Mouse (Mus musculus) thymus, postnatal 25 days (tissue): ENCODE measurements around the gene Clec11a.
A peak's percentile ranks its signal among the peaks of the same experiment; 100 is the strongest.

Source experiments
- DNase-seq: peaks from one replicate; pipeline ENCODE4 v3.0.0; 2022

Gene Clec11a

GRCm38 (mm10) chr7:44275546-44275945 lies 31.2 kb downstream of the Clec11a start:
- no peak for DNase-seq

GRCm38 (mm10) chr7:44274096-44274495 lies 32.6 kb downstream of the Clec11a start:
- no peak for DNase-seq

- no peak for DNase-seq
Observed at GRCm38 (mm10) chr7:44273446-44273845, 33.3 kb downstream of the Clec11a start.

GRCm38 (mm10) chr7:44272546-44272945 lies 34.2 kb downstream of the Clec11a start:
- no peak for DNase-seq

DNA sequence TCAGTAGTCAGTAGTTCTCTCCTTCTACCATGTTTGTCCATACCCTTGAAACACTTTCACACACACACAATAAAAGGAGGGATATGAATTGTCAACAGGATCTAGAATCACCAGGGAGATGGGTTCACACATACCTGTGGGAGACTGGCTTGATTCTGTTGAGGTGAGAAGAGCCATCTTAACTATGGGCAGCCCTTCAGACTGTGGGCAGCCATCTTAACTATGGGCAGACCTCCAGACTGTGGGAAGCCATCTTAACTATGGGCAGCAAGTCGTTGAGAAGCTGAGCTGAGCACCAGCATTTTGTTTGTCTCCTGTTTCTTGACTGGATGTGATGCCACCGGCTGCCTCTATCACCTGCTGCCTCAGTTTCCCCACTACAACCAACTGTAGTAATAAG lies 35.4 kb downstream of the Clec11a start:
- no peak for DNase-seq

DNA sequence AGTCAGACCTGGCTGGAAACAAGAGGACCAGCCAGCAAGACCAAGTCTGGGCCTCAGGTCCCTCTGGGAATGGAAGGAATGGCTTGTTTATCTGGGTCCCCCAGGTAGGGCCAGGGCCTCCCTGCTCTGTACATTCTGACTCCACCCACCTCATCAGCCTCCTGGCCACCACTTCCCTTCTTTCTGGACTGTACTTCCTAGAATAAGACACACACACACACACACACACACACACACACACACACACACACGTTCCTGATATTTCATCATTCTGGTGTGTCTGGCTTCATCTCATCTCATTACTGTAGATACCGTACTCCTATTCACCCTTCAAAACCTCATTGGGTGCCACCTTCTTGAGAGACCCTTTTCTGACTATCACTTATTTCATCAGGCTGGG lies 37.3 kb downstream of the Clec11a start:
- DNase-seq, result no peak

DNA sequence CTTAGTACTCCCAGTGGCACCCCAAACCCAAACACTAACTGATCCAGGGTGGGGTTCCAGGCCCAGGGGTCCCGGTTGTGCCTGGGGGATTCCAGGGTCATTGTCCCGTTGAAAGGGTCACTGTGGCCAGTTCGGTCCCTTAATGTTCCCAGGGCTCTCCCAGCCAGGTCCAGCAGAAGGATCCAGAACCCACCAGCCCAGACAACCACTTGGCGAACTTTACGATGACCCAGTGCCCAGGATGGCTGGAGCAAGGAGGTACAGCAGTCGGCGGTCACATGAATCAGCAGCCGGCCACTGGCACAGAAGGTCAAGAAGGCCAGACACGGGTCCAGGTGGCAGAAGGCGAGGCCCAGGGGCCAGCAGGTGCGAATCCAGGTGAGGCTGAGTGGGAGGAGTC lies 38.6 kb downstream of the Clec11a start:
- DNase-seq, result no peak

DNA sequence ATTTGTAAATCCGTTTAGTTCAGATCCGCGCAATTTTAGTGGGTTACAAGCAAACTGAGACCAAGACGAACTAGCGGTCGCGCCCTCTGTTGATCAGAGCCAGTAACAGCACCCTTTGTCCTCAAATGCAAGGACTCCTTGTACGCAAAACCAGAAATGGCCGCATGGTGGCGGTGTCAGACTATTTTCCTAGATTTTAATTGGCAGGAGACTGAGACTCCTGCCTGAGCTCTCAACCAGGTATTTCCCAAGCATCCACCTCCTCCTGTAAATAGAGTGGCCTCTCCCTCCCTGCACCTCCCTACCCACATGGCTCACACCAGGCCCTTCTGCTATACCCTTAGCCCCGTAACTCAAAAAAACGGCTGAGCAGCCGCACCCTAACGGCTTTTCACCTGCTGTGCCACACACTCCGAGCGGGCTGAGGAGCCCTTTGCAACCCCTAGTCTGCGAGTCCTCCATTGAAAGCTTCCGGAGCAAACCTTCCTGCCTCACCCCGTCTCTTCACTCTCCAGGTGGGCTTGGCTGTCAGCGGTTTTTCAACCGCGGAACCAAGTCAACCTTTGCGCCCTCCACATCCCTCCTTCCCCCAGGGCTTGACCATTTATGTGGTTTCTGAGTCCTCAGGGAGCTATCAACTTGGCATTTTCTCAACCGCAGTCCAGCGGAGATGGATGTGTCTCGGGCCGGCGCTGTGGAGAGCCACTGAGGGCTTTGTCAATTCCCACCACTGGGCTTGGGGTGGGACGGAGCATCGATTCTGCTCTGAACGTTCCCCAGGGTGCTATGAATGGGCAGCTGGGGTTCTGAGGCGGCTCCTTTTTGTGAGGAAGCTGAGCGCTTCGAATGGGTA lies 43.7 kb downstream of the Clec11a start:
- peak; percentile 96 for DNase-seq

DNA sequence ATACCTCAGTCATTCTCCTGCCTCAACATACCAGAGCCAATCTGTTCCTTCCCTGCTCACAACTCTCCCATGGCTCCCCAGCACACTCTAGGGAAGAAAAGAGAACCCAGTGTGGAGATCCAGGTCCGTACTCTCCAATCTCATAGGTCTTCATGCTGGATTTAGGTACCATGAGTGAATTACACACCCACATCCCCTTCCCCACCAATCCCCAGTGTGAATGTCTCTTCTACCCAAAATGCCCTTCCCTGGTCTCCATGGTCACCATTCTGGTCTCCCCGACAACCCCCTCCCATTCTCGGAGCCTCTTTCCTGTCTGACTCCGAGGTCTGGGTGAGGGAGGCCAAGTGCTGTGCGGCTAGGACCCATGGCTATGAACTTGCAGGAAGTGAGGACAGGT lies 45.6 kb downstream of the Clec11a start, which contains the start of gene Gm15517:
Gene Gm15517, plus strand, starts transcription at position 301 of the 400 bp plus-strand sequence.
- no peak for DNase-seq

DNA sequence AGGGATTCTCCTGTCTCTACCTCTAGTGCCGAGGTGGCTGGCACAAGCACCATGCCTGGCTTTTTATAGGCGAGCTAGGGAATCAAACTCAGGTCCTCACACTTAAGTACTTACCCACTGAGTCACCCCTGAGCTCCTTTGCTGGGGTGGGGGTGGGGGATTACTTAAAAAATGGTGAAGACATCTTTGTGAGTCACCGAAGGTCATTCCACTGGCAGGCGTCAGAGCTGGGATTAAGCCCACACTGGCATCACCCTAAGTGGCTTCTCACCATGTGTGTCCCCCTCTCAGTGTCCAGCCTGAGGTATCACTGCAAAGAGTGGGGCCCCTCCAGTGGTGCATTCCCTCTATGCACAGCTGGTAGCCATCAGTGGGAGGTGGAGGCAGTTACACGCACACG lies 46.3 kb downstream of the Clec11a start:
- no peak for DNase-seq

GRCm38 (mm10) chr7:44257278-44257677 lies 49.4 kb downstream of the Clec11a start, which contains the start of gene Acp4:
TSS of gene Acp4 (minus strand) at chr7:44257378.
- DNase-seq, result no peak

GRCm38 (mm10) chr7:44254930-44255329 lies 51.8 kb downstream of the Clec11a start:
- DNase-seq, result no peak

DNA sequence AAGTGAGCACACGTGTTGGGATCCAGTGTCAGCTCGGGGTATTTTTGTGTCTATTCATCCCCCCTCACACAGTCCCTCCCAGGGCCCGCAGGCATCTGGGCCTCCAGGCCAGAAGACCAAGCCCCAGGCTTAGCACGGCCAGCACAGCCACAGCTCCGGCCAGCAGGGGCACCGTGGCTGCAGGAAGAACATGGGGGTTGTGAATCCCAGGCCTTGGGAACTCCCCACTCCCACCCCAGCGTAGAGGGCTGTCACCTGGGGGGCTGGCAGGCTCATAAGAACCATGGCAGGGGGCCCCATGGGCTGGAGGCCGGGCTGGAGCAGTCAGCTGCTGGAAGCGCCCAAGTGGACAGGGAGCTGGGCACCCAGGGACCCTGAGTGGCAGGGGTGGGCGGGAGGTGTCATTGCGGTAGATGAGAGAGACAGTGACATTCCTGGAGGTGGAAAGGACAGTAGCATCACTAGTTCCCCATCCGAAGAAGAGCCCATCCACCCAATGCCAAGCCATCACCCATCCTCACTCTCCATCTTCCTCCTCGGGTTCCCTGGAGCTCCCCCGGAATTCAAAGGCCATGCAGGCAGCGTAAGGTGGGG lies 53.6 kb downstream of the Clec11a start:
- no peak for DNase-seq
